Mouse (Mus musculus) liver, embryonic 12.5 days (tissue): ENCODE results near the gene Asb8. TPM values are rescaled to one million over a fixed set of nuclear protein-coding genes. Genes with fewer than 3 reads are reported as not detected.

ENCODE experiments used
- ATAC-seq: fragments of 200-750 bp; cut with Nextera tagmentation; 2 replicates; pipeline ENCODE4 v1.8.0; 2017; ENCODE audit warnings: moderate number of reproducible peaks, mild to moderate bottlenecking, moderate library complexity
- H3K27ac ChIP-seq: fragments of 300-500 bp; sonication (generic); 2 replicates; pipeline ENCODE4 v1.5.1; 2016; ENCODE audit warnings: mild to moderate bottlenecking
- H3K27me3 ChIP-seq: fragments of 300-500 bp; sonication (generic); replicated peaks from 2 replicates; pipeline ENCODE4 v1.6.1; 2016; ENCODE audit warnings: mild to moderate bottlenecking, moderate library complexity
- H3K36me3 ChIP-seq: fragments of 300-500 bp; sonication (generic); 2 replicates; pipeline ENCODE4 v1.6.1; 2016; ENCODE audit warnings: mild to moderate bottlenecking, moderate library complexity
- H3K4me1 ChIP-seq: fragments of 300-500 bp; sonication (generic); 2 replicates; pipeline ENCODE4 v1.6.1; 2016
- H3K4me2 ChIP-seq: fragments of 300-500 bp; sonication (generic); 2 replicates; pipeline ENCODE4 v1.6.1; 2016; ENCODE audit warnings: mild to moderate bottlenecking, moderate library complexity
- H3K4me3 ChIP-seq: fragments of 300-500 bp; sonication (generic); 2 replicates; pipeline ENCODE4 v1.5.1; 2016; ENCODE audit warnings: mild to moderate bottlenecking, moderate library complexity
- H3K9ac ChIP-seq: fragments of 300-500 bp; sonication (generic); 2 replicates; pipeline ENCODE4 v1.6.1; 2016; ENCODE audit warnings: mild to moderate bottlenecking, moderate library complexity
- H3K9me3 ChIP-seq: fragments of 300-500 bp; sonication (generic); replicated peaks from 2 replicates; pipeline ENCODE4 v1.6.1; 2016; ENCODE audit warnings: mild to moderate bottlenecking, moderate library complexity
- WGBS: fragments of 180-500 bp; shearing (Covaris S2); methylation state at CpG from one replicate; pipeline ENCODE4 v1.1.7; 2016; ENCODE audit not compliant: insufficient replicate concordance; 5-methylcytosine and 5-hydroxymethylcytosine counted together
- polyA plus RNA-seq: library from polyadenylated mRNA; unstranded; fragments of >200 nt; fragmentation: Nextera tagmentation; extraction: Ambion mirVana; gene quantifications from 2 replicates; pipeline ENCODE4 v1.2.1, GENCODE M21; 2016

The Asb8 gene
- polyA plus RNA-seq, result 25.6 and 25.9 TPM in 2 replicates

GRCm38 (mm10) chr15:98165525-98165924 lies at the start of gene Asb8:
Gene Asb8, minus strand, starts transcription at chr15:98165625.
- Histone ChIP-seq H3K4me1 (peaks cover 13% of the 10 kb centered on the region), H3K4me3 (no peak within 1 kb of the TSS), H3K27me3 (peaks cover 83% of the 10 kb centered on the region), H3K9me3 (no peaks in the 10 kb centered on the region), H3K36me3 (no peaks in the 10 kb centered on the region), H3K4me2 (no peak within 1 kb of the TSS), H3K9ac (no peak within 1 kb of the TSS), H3K27ac (no peak within 1 kb of the TSS)
- 60% methylated on average over 5 of the region's 5 CpGs for WGBS
- ATAC-seq, result no peak

- Histone ChIP-seq H3K4me1 (no peaks in the 10 kb centered on the region), H3K36me3 (no peaks in the 10 kb centered on the region), H3K27me3 (no peaks in the 10 kb centered on the region), H3K9me3 (no peaks in the 10 kb centered on the region), H3K4me3 (no peak overlapping the region), H3K9ac (no peak overlapping the region), H3K27ac (no peak overlapping the region), H3K4me2 (no peak overlapping the region)
- no peak for ATAC-seq
- 37% methylated on average over 5 of the region's 5 CpGs for WGBS
Measured at GRCm38 (mm10) chr15:98214130-98214529, 48.7 kb upstream of the Asb8 start.

GRCm38 (mm10) chr15:98213336-98213870 lies 48.0 kb upstream of the Asb8 start:
- Histone ChIP-seq H3K9me3 (no peaks in the 10 kb centered on the region), H3K4me1 (no peaks in the 10 kb centered on the region), H3K27me3 (no peaks in the 10 kb centered on the region), H3K4me3 (no peak overlapping the region), H3K27ac (no peak overlapping the region), H3K4me2 (no peak overlapping the region), H3K9ac (no peak overlapping the region), H3K36me3 (no peaks in the 10 kb centered on the region)
- 51% methylated on average over 5 of the region's 5 CpGs for WGBS
- ATAC-seq, result no peak

GRCm38 (mm10) chr15:98209676-98210075 lies 44.3 kb upstream of the Asb8 start:
- 49% methylated on average over 7 of the region's 7 CpGs for WGBS
- no peaks in the 10 kb centered on the region for H3K27me3 ChIP-seq
- H3K9ac ChIP-seq, result no peak overlapping the region
- H3K4me1 ChIP-seq, result no peaks in the 10 kb centered on the region
- no peaks in the 10 kb centered on the region for H3K36me3 ChIP-seq
- H3K4me2 ChIP-seq, result no peak overlapping the region
- no peak overlapping the region for H3K27ac ChIP-seq
- no peak for ATAC-seq
- no peak overlapping the region for H3K4me3 ChIP-seq
- no peaks in the 10 kb centered on the region for H3K9me3 ChIP-seq

GRCm38 (mm10) chr15:98195442-98195841 lies 30.0 kb upstream of the Asb8 start, which contains the start of gene Olfr288:
Gene Olfr288, minus strand, starts transcription at chr15:98195542.
- Histone ChIP-seq H3K27me3 (no peaks in the 10 kb centered on the region), H3K36me3 (no peaks in the 10 kb centered on the region), H3K27ac (no peak within 1 kb of the TSS), H3K4me2 (no peak within 1 kb of the TSS), H3K9ac (no peak within 1 kb of the TSS), H3K4me1 (no peaks in the 10 kb centered on the region), H3K9me3 (no peaks in the 10 kb centered on the region), H3K4me3 (no peak within 1 kb of the TSS)
- 46% methylated on average over 3 of the region's 3 CpGs for WGBS
- ATAC-seq, result no peak

GRCm38 (mm10) chr15:98184456-98184855 lies 19.0 kb upstream of the Asb8 start:
- no peaks in the 10 kb centered on the region for H3K9me3 ChIP-seq

GRCm38 (mm10) chr15:98181856-98182570 lies 16.6 kb upstream of the Asb8 start:
- WGBS, result 58% methylated on average over 12 of the region's 12 CpGs
- Histone ChIP-seq H3K9me3 (no peaks in the 10 kb centered on the region), H3K27me3 (peaks cover 47% of the 10 kb centered on the region), H3K4me1 (peaks cover 10% of the 10 kb centered on the region; the same call in 1 of the 2 replicates), H3K9ac (no peak overlapping the region), H3K36me3 (no peaks in the 10 kb centered on the region), H3K27ac (no peak overlapping the region), H3K4me2 (no peak overlapping the region), H3K4me3 (no peak overlapping the region)
- ATAC-seq, result no peak

More at GRCm38 (mm10) chr15:98184456-98184855, 19.0 kb upstream of the Asb8 start:
- WGBS, result 50% methylated on average over 4 of the region's 4 CpGs
- Histone ChIP-seq H3K4me1 (peaks cover 10% of the 10 kb centered on the region; the same call in 1 of the 2 replicates), H3K27ac (no peak overlapping the region), H3K9ac (no peak overlapping the region), H3K4me3 (no peak overlapping the region), H3K4me2 (no peak overlapping the region), H3K36me3 (no peaks in the 10 kb centered on the region), H3K27me3 (peaks cover 27% of the 10 kb centered on the region)
- no peak for ATAC-seq

- WGBS, result 2% methylated on average over 30 of the region's 30 CpGs
Measured at GRCm38 (mm10) chr15:98181132-98181711, 15.8 kb upstream of the Asb8 start.

GRCm38 (mm10) chr15:98180567-98181131 lies 15.2 kb upstream of the Asb8 start:
- Histone ChIP-seq H3K9me3 (no peaks in the 10 kb centered on the region), H3K27me3 (peaks cover 59% of the 10 kb centered on the region), H3K9ac (0 out of 2 replicates have a peak overlapping the region, but pooled peaks have one; percentile 7), H3K4me2 (peak overlapping the region; percentile 72), H3K4me3 (peak overlapping the region; percentile 53), H3K27ac (no peak overlapping the region), H3K4me1 (peaks cover 10% of the 10 kb centered on the region; the same call in 1 of the 2 replicates), H3K36me3 (no peaks in the 10 kb centered on the region)
- ATAC-seq, result no peak
- 13% methylated on average over 26 of the region's 26 CpGs for WGBS

More at GRCm38 (mm10) chr15:98181132-98181711, 15.8 kb upstream of the Asb8 start:
- Histone ChIP-seq H3K4me2 (peak overlapping the region; percentile 72), H3K36me3 (no peaks in the 10 kb centered on the region), H3K4me3 (peak overlapping the region; percentile 53), H3K9ac (0 out of 2 replicates have a peak overlapping the region, but pooled peaks have one; percentile 7), H3K27ac (no peak overlapping the region), H3K4me1 (peaks cover 10% of the 10 kb centered on the region; the same call in 1 of the 2 replicates), H3K9me3 (no peaks in the 10 kb centered on the region), H3K27me3 (peaks cover 54% of the 10 kb centered on the region)
- ATAC-seq, result peak; percentile 96

GRCm38 (mm10) chr15:98177320-98177719 lies 11.9 kb upstream of the Asb8 start:
- H3K9ac ChIP-seq, result no peak overlapping the region
- no peak for ATAC-seq
- no peak overlapping the region for H3K4me2 ChIP-seq
- H3K9me3 ChIP-seq, result no peaks in the 10 kb centered on the region
- H3K4me1 ChIP-seq, result peaks cover 10% of the 10 kb centered on the region; the same call in 1 of the 2 replicates
- WGBS, result 62% methylated on average over 3 of the region's 3 CpGs
- no peaks in the 10 kb centered on the region for H3K36me3 ChIP-seq
- H3K4me3 ChIP-seq, result no peak overlapping the region
- peaks cover 83% of the 10 kb centered on the region for H3K27me3 ChIP-seq
- H3K27ac ChIP-seq, result no peak overlapping the region

GRCm38 (mm10) chr15:98173821-98174220 lies 8.4 kb upstream of the Asb8 start:
- Histone ChIP-seq H3K4me3 (no peak overlapping the region), H3K27ac (no peak overlapping the region), H3K4me2 (no peak overlapping the region), H3K27me3 (peaks cover 87% of the 10 kb centered on the region), H3K4me1 (no peaks in the 10 kb centered on the region), H3K9ac (no peak overlapping the region), H3K36me3 (no peaks in the 10 kb centered on the region), H3K9me3 (no peaks in the 10 kb centered on the region)
- ATAC-seq, result no peak
- WGBS, result 41% methylated on average over 8 of the region's 8 CpGs

GRCm38 (mm10) chr15:98172113-98172512 lies 6.7 kb upstream of the Asb8 start:
- Histone ChIP-seq H3K4me2 (no peak overlapping the region), H3K9me3 (no peaks in the 10 kb centered on the region), H3K4me1 (peaks cover 7% of the 10 kb centered on the region), H3K27me3 (peaks cover 91% of the 10 kb centered on the region), H3K27ac (no peak overlapping the region), H3K9ac (no peak overlapping the region), H3K36me3 (no peaks in the 10 kb centered on the region), H3K4me3 (no peak overlapping the region)
- 55% methylated on average over 5 of the region's 5 CpGs for WGBS
- ATAC-seq, result no peak
